Mouse (Mus musculus) gonadal fat pad, adult 2 months (tissue): Measurements from ENCODE around the gene Pgm1. TPM values are rescaled to one million over a fixed set of nuclear protein-coding genes. Genes with fewer than 3 reads are reported as not detected.

ENCODE experiments used
- DNase-seq: peaks from one replicate; pipeline ENCODE4 v3.0.0-alpha.2; 2012; ENCODE audit warnings: low read depth
- polyA plus RNA-seq: library from polyadenylated mRNA; depleted of rRNA; stranded (reverse); fragments of >200 nt; gene quantifications from 2 replicates; pipeline ENCODE4 v1.2.3, GENCODE M21; 2012; rRNA removed

Gene Pgm1
- polyA plus RNA-seq, 1 experiment, result 115 TPM

DNA sequence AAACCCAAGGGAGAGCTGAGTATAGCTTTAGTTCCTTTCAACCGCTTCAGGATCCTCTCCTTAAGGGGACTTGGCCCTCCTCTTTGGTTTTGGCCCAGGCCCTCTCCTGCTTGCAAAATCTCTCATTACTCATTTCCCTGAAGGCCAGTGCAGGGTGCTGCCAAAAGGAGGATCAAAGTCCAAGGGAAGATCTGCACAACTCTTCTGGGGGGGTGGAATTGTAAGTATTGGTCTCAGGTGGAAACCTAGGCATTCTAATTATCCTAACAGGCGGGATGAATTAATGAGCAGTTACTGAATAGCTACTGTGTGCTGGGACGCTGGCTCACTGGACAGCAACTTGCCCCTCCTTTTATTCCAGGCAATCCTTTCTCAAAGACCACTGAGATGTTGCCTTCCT is 82.3 kb downstream of the Pgm1 start:
- peak; percentile 44 for DNase-seq

DNA sequence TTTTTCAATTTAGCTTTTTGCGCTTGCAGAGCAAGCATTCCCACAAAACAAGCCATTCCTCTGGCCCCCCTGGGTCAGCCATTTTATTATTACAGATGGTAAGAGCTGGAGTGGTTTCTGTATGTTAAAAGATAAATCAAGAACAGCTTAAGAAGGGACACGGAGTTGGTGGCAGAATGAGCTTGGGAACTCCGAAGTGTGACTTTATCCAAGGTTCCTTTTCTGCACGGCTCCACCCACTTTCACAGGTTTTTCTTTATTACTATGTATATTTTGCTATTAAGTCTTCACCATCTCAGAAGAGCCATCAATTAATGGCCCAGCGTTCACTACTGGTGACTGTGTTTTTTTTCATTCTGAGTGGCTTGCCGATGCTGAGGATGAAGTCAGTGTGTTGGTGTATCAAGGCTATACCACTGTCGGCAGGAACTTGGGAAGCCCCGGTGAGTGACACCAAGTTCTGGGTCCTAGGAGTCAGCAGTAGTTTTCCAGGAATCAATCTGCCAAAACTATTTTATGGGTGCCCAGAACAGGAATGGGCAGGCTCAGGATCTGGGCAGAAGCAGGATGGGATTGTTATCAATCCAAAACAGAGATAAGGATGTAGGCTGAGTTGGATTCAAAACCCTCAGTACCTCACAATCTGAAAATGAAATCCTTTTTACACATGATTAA is 83.3 kb downstream of the Pgm1 start:
- DNase-seq, result no peak

DNA sequence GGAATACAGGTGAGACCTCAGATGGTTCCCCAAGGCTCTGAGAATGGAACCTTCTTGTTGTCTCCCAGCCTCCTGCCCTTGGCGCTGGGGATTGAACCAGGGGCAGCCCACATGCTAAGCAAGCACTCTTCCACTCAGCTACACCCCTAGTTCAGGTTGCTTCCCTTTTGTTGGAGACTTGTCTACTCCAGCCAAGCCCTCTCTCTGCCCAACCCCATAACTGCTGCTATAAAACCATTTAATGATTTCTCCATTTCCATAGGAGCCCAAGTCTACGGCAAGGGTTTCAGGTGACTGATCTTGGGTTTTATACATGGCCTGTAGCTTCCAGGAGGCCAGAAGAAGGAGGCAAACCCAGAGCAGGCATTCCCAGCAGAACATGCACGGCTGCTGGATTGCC is 98.6 kb downstream of the Pgm1 start:
- DNase-seq, result no peak

DNA sequence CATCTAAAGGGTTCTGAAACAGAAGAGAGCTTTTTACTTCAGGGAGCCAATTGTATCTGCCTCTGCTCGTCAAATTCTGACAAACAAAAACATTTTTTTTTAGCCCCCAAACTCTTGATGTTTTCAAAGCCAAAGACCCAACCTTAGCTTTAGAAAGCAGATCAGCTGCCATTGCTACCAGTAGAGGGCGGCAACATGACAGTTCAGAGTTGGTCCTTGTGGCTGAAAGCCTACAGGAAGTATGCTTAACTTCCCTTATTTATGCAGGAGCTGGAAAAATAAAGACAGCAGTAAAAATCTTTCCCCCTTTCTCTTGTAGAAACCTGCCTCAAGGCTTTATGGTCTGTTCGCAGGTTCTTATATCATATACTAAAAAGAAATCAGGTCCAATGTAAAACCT is 99.4 kb downstream of the Pgm1 start:
- DNase-seq, result no peak

DNA sequence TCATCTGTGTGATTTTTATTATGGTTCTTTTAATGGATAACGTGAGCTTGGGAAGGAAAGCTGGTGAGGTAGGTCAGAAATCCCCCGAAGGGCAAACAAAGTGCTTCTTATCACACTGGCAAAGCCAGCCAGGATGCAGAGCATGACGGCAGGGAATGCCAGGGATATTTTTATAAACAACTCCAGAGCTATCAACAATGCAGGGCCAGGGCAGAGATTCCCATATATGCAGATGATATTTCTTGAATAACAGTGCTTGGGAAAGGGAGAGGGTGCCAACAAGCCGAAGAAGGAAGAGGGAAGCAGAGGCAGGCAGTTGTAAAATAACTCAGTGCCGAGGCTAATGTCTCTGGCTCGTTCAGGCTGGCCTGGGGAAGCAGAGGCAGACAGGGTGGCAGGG is 102.1 kb downstream of the Pgm1 start:
- DNase-seq, result no peak

DNA sequence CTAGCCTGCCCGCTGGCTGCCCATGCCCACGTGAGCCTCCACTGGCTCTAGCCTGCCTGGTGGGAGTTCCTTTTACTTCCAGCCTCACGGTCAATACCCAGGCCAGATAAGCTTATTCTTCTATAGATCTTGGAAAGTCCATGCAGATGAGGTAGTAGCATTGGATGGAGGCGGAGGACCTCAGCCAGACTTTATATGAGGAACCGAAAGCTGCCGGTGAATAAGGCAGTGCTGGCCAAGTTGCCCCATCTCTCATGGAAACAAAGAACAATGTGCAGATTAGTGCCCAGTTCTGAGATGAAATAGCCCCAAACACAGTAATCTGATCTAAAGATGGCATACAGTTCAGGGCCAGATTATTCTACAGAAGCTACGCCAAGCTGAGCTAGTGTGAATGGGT is 103.4 kb downstream of the Pgm1 start:
- no peak for DNase-seq

DNA sequence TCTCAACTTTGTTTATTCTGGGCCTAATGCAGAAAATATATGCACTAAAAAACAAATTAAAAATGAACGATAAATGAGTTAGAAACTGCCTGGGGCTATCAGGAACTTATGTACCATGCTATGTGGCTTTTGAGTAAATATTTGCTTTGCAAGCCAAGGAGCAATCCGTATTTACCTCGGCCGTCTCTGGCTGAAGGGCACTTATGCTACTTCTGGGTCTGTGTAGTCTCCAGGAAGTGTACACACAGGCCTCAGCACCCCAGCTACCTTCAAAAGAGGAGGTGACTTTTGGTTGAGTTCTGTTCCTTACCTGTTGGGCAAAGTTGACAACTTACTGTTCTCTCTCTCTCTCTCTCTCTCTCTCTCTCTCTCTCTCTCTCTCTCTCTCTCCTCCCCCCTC is 104.7 kb downstream of the Pgm1 start:
- DNase-seq, result no peak

DNA sequence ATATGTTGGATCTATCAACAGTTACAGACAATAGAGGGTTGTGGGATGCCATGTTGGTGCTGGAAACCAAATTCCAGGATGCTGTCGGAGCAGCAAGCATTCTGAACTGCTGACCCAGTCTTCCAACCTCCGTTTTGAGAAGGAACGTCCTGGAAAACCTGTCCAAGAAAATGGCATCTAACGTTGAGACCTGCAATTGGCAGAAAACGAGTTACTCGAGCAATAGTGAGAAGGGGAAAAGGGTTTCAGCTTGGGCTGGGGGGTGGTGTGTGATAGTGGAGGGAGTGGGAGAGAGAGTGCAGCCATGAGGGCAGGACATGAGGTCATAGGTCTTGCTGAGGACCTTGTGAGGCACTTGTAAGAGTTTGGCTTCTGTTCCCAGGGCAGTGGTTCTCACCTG is 105.8 kb downstream of the Pgm1 start:
- DNase-seq, result no peak

DNA sequence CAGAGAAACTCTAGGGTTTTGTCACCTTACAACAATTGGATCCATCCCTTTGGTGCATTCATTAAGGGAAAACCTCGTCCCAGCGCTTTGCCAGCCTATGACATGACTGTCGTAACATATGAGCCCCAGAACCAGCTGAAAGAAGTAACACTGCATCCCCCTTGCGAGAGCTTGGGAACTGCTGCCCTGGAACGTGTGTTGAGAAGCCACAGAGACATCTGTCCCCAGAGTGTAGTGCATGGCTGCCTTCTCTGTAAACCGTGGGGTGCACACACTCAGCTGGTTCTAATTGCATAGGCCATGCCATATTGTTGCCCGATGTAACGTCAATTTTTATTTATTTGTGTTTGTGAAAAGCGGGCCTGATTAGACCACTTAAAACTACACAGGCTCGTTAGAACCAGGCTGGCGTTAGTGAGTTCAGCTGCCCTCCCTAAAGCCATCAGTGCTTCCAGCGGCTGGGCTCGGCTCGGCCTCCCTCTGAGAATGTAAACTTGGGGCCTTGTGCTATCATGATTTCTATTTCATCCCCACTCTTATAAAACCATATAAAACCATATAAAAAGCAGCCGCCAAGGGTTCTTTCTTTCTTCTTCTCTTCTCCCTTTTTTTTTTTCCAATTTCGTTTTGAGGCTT is 106.8 kb downstream of the Pgm1 start:
- DNase-seq, result no peak

Other genes with a start within 250 kb of the Pgm1 start
- gene Alg6, start 213.8 kb upstream of the Pgm1 start, polyA plus RNA-seq, result 6.7 and 7.7 TPM in 2 replicates
- 1.6 and 4.1 TPM in 2 replicates for gene Efcab7, start 100.2 kb upstream of the Pgm1 start, polyA plus RNA-seq
- 1.0 and 1.1 TPM in 2 replicates for gene Itgb3bp, start 399 bp downstream of the Pgm1 start, polyA plus RNA-seq
- 1.1 and 2.2 TPM in 2 replicates for gene Ror1, start 166.4 kb downstream of the Pgm1 start, polyA plus RNA-seq